In genomic region chr1:87245929-87246815, GRCm38 (mm10) we compare ENCODE assay signal across 8 mouse cellular contexts. TPM values are rescaled to one million over a fixed set of nuclear protein-coding genes. Genes with fewer than 3 reads are reported as not detected.
DNase-seq lines count a peak whose midpoint lies in the region; ATAC-seq lines count a peak whose summit lies in the region.

No protein-coding gene starts in this region.

- 27% methylated on average over 22 of the region's 22 CpGs for WGBS in hindbrain, embryonic 15.5 days

- peak; percentile 83 for DNase-seq in R1 (ENCODE audit: low read depth, low spot score)
- DNase-seq in cerebellum, postnatal 25 days: peak; percentile 91
- DNase-seq in frontal cortex, postnatal 36 days (ENCODE audit: low spot score in 2 of 2): peak; percentile 82 to 86
- peak; percentile 62 for DNase-seq in left cerebral cortex, adult 11 months (ENCODE audit: low spot score)
- DNase-seq in lung, postnatal 36 days: peak; percentile 72
- DNase-seq in right cerebral cortex, adult 18-20 months: peak; percentile 73
- DNase-seq in urinary bladder, postnatal 10 days (ENCODE audit: low spot score): peak; percentile 25

- H3K27ac ChIP-seq in hindbrain, embryonic 15.5 days (replicated peaks): no peak overlapping the region

- H3K4me3 ChIP-seq in hindbrain, embryonic 15.5 days: peak overlapping the region; percentile 17; the same call in 1 of the 2 replicates

- H3K36me3 ChIP-seq in hindbrain, embryonic 15.5 days: no peaks in the 10 kb centered on the region

- peak; percentile 89 for ATAC-seq in hindbrain, embryonic 15.5 days (ENCODE audit: low FRiP score, low read depth)

- peak overlapping the region; percentile 29 for H3K4me2 ChIP-seq in hindbrain, embryonic 15.5 days

- no peaks in the 10 kb centered on the region for H3K27me3 ChIP-seq in hindbrain, embryonic 15.5 days

- no peak overlapping the region for H3K9ac ChIP-seq in hindbrain, embryonic 15.5 days

- H3K9me3 ChIP-seq in hindbrain, embryonic 15.5 days: no peaks in the 10 kb centered on the region

- H3K4me1 ChIP-seq in hindbrain, embryonic 15.5 days (replicated peaks): peaks cover 4% of the 10 kb centered on the region; the same call in 1 of the 2 replicates

RNA-seq across cellular contexts. Expression of gene Efhd1, which starts 18.0 kb away (rescaled TPM):
- 1.9 and 2.2 TPM in 2 replicates for polyA plus RNA-seq in hindbrain, embryonic 15.5 days (2015; fragmentation: Nextera tagmentation; extraction: Ambion mirVana)

RNA-seq across cellular contexts. Expression of gene Eif4e2, which starts 32.5 kb away (rescaled TPM):
- polyA plus RNA-seq in hindbrain, embryonic 15.5 days (2015; fragmentation: Nextera tagmentation; extraction: Ambion mirVana): 91.4 TPM in 2 replicates

RNA-seq across cellular contexts. Expression of gene Chrng, which starts 41.7 kb away (rescaled TPM):
- 0.06 TPM in 1 of 2 replicates, not detected in the other for polyA plus RNA-seq in hindbrain, embryonic 15.5 days (2015; fragmentation: Nextera tagmentation; extraction: Ambion mirVana)

RNA-seq across cellular contexts. Expression of gene Chrnd, which starts 55.8 kb away (rescaled TPM):
- polyA plus RNA-seq in hindbrain, embryonic 15.5 days (2015; fragmentation: Nextera tagmentation; extraction: Ambion mirVana): not detected in 2 replicates

Comparison
In these comparisons a context has a peak if more than half of its experiments do, and no peak if none do; other contexts are left out.
1. DNase-seq: peak in every context shown above with its lines; median percentile 91 in cerebellum, postnatal 25 days; 84 in frontal cortex, postnatal 36 days; 83 in R1; 73 in right cerebral cortex, adult 18-20 months; 72 in lung, postnatal 36 days; 62 in left cerebral cortex, adult 11 months; 25 in urinary bladder, postnatal 10 days.